Mouse (Mus musculus) megakaryocyte, embryonic 14.5 days (primary cell): Measurements from ENCODE around the gene Drc1.

ENCODE experiments used
- FLI1 ChIP-seq: IDR thresholded peaks from 2 replicates; pipeline ENCODE4 v1.6.1; 2012; ENCODE audit warnings: low read length, inconsistent platforms, mixed read lengths
- GATA1 ChIP-seq: IDR thresholded peaks from 3 replicates; pipeline ENCODE4 v1.6.1; 2012; ENCODE audit warnings: mixed read lengths, low read length, inconsistent platforms, borderline replicate concordance

DNA sequence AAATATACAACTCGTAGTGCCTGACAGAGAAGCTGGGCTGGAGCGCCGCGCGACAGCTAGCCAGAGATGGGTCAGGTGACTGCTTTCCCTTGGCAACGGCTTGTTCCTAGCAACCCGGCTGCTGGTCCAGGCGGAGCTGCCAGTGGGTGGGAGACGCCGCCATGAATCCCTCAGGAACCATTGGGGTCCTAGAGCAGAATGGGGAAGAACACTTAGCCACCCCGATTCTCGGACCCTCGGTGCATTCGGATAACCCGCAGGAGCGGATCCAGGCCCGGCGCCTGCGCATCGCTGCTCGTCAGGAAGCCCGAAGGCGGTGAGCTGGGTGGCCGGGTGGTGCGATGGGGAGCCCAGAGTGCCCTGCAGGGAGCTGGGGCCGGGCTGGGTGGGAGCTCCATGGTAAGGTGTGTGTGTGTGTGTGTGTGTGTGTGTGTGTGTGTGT, at the start of gene Drc1:
- TF ChIP-seq GATA1 (no peak), FLI1 (no peak)
